Mouse (Mus musculus) heart, embryonic 15.5 days (tissue): ENCODE measurements around the gene Dgcr2. TPM values are rescaled to one million over a fixed set of nuclear protein-coding genes. Genes with fewer than 3 reads are reported as not detected.

Experiments
- ATAC-seq: fragments of 200-750 bp; cut with Nextera tagmentation; replicated peaks from 2 replicates; pipeline ENCODE4 v1.8.0; 2017; ENCODE audit warnings: low read depth, moderate TSS enrichment; ENCODE audit not compliant: insufficient number of reproducible peaks, insufficient read depth, low FRiP score
- H3K27ac ChIP-seq: fragments of 300-500 bp; sonication (generic); 2 replicates; pipeline ENCODE4 v1.5.1; 2015; ENCODE audit warnings: mild to moderate bottlenecking, inconsistent platforms
- H3K27me3 ChIP-seq: fragments of 300-500 bp; sonication (generic); 2 replicates; pipeline ENCODE4 v1.6.1; 2015; ENCODE audit warnings: inconsistent platforms
- H3K36me3 ChIP-seq: fragments of 300-500 bp; sonication (generic); 2 replicates; pipeline ENCODE4 v1.6.1; 2015; ENCODE audit warnings: mild to moderate bottlenecking, inconsistent platforms
- H3K4me1 ChIP-seq: fragments of 300-500 bp; sonication (generic); replicated peaks from 2 replicates; pipeline ENCODE4 v1.6.1; 2015; ENCODE audit warnings: inconsistent platforms
- H3K4me2 ChIP-seq: fragments of 300-500 bp; sonication (generic); 2 replicates; pipeline ENCODE4 v1.6.1; 2015; ENCODE audit warnings: inconsistent platforms, mild to moderate bottlenecking, moderate library complexity
- H3K4me3 ChIP-seq: fragments of 300-500 bp; sonication (generic); 2 replicates; pipeline ENCODE4 v1.5.1; 2015; ENCODE audit warnings: mild to moderate bottlenecking, inconsistent platforms
- H3K9ac ChIP-seq: fragments of 300-500 bp; sonication (generic); 2 replicates; pipeline ENCODE4 v1.6.1; 2015; ENCODE audit warnings: mild to moderate bottlenecking, inconsistent platforms
- H3K9me3 ChIP-seq: fragments of 300-500 bp; sonication (generic); replicated peaks from 2 replicates; pipeline ENCODE4 v1.6.1; 2016; ENCODE audit warnings: inconsistent platforms
- WGBS: fragments of 180-500 bp; shearing (Covaris S2); methylation state at CpG from one replicate; pipeline ENCODE4 v1.1.7; 2015; ENCODE audit warnings: mixed read lengths; 5-methylcytosine and 5-hydroxymethylcytosine counted together
- polyA plus RNA-seq: library from polyadenylated mRNA; unstranded; fragments of >200 nt; fragmentation: Nextera tagmentation; extraction: Ambion mirVana; gene quantifications from 2 replicates; pipeline ENCODE4 v1.2.1, GENCODE M21; 2015

The Dgcr2 gene
- polyA plus RNA-seq, 1 experiment from 2014 or later: 41.8 TPM

GRCm38 (mm10) chr16:17929211-17929610 lies 30.8 kb upstream of the Dgcr2 start:
- ATAC-seq: no peak
- Histone ChIP-seq H3K9ac (no peak overlapping the region), H3K27ac (no peak overlapping the region; the same call in 1 of the 2 replicates), H3K36me3 (peaks cover 5% of the 10 kb centered on the region; the same call in 1 of the 2 replicates), H3K4me2 (peak overlapping the region; percentile 100; the same call in 1 of the 2 replicates), H3K4me1 (peaks cover 18% of the 10 kb centered on the region), H3K4me3 (no peak overlapping the region), H3K27me3 (no peaks in the 10 kb centered on the region), H3K9me3 (no peaks in the 10 kb centered on the region)
- WGBS: 22% methylated on average over 2 of the region's 2 CpGs

- Histone ChIP-seq H3K4me3 (peak overlapping the region; percentile 80), H3K27ac (peak overlapping the region; percentile 72), H3K9ac (peak overlapping the region; percentile 72), H3K36me3 (peaks cover 5% of the 10 kb centered on the region; the same call in 1 of the 2 replicates), H3K9me3 (no peaks in the 10 kb centered on the region), H3K4me2 (peak overlapping the region; percentile 100), H3K27me3 (no peaks in the 10 kb centered on the region), H3K4me1 (peaks cover 18% of the 10 kb centered on the region)
- WGBS: under 1% methylated on average over 9 of the region's 9 CpGs
- ATAC-seq: peak; percentile 31
These were observed 30.3 kb upstream of the Dgcr2 start for GRCm38 (mm10) chr16:17928627-17929104.

- Histone ChIP-seq H3K9me3 (no peaks in the 10 kb centered on the region), H3K4me3 (peak within 1 kb of the TSS; percentile 80)
- under 1% methylated on average over 47 of the region's 47 CpGs for WGBS
These were observed 29.8 kb upstream of the Dgcr2 start, which contains the start of gene Slc25a1 for GRCm38 (mm10) chr16:17928087-17928580. Gene Slc25a1, minus strand, starts transcription at chr16:17928219.

GRCm38 (mm10) chr16:17927351-17928082 lies 29.2 kb upstream of the Dgcr2 start:
- Histone ChIP-seq H3K4me1 (peaks cover 22% of the 10 kb centered on the region), H3K9me3 (no peaks in the 10 kb centered on the region), H3K36me3 (peaks cover 5% of the 10 kb centered on the region; the same call in 1 of the 2 replicates), H3K27ac (peak overlapping the region; percentile 72), H3K9ac (peak overlapping the region; percentile 72), H3K4me3 (peak overlapping the region; percentile 80), H3K27me3 (no peaks in the 10 kb centered on the region), H3K4me2 (peak overlapping the region; percentile 100)
- ATAC-seq: no peak; the same call in 1 of the 2 replicates
- WGBS: under 1% methylated on average over 69 of the region's 72 CpGs

More at GRCm38 (mm10) chr16:17928087-17928580, 29.8 kb upstream of the Dgcr2 start, which contains the start of gene Slc25a1:
- peak; percentile 79 for ATAC-seq
- H3K27me3 ChIP-seq: no peaks in the 10 kb centered on the region
- peak within 1 kb of the TSS; percentile 72 for H3K9ac ChIP-seq
- peaks cover 18% of the 10 kb centered on the region for H3K4me1 ChIP-seq
- peak within 1 kb of the TSS; percentile 100 for H3K4me2 ChIP-seq
- peaks cover 5% of the 10 kb centered on the region; the same call in 1 of the 2 replicates for H3K36me3 ChIP-seq
- peak within 1 kb of the TSS; percentile 72 for H3K27ac ChIP-seq

GRCm38 (mm10) chr16:17922163-17922538 lies 23.8 kb upstream of the Dgcr2 start:
- under 1% methylated on average over 14 of the region's 14 CpGs for whole genome bisulfite sequencing

GRCm38 (mm10) chr16:17921325-17922162 lies 23.2 kb upstream of the Dgcr2 start:
- Histone ChIP-seq H3K4me3 (peak overlapping the region; percentile 76), H3K27ac (peak overlapping the region; percentile 90), H3K27me3 (peaks cover 37% of the 10 kb centered on the region), H3K36me3 (peaks cover 5% of the 10 kb centered on the region; the same call in 1 of the 2 replicates), H3K4me2 (peak overlapping the region; percentile 90), H3K9ac (peak overlapping the region; percentile 74), H3K4me1 (peaks cover 23% of the 10 kb centered on the region), H3K9me3 (no peaks in the 10 kb centered on the region)
- 1% methylated on average over 47 of the region's 47 CpGs for WGBS
- ATAC-seq: peak; percentile 95

More at GRCm38 (mm10) chr16:17922163-17922538, 23.8 kb upstream of the Dgcr2 start:
- peak overlapping the region; percentile 90 for H3K27ac ChIP-seq
- no peaks in the 10 kb centered on the region for H3K9me3 ChIP-seq
- H3K4me1 ChIP-seq: peaks cover 29% of the 10 kb centered on the region
- peak overlapping the region; percentile 76 for H3K4me3 ChIP-seq
- H3K27me3 ChIP-seq: peaks cover 31% of the 10 kb centered on the region
- peak overlapping the region; percentile 74 for H3K9ac ChIP-seq
- ATAC-seq: no peak
- H3K4me2 ChIP-seq: peak overlapping the region; percentile 90
- H3K36me3 ChIP-seq: peaks cover 5% of the 10 kb centered on the region; the same call in 1 of the 2 replicates

- 0 out of 2 replicates have a peak overlapping the region, but pooled peaks have one; percentile 4 for H3K9ac ChIP-seq
- no peak overlapping the region for H3K27ac ChIP-seq
- H3K27me3 ChIP-seq: peaks cover 47% of the 10 kb centered on the region
- no peak for ATAC-seq
- peaks cover 22% of the 10 kb centered on the region for H3K4me1 ChIP-seq
- H3K4me2 ChIP-seq: peak overlapping the region; percentile 90
- 0 out of 2 replicates have a peak overlapping the region, but pooled peaks have one; percentile 76 for H3K4me3 ChIP-seq
- no peaks in the 10 kb centered on the region for H3K9me3 ChIP-seq
- peaks cover 2% of the 10 kb centered on the region; the same call in 1 of the 2 replicates for H3K36me3 ChIP-seq
- WGBS: 14% methylated on average over 20 of the region's 20 CpGs
These were observed 22.2 kb upstream of the Dgcr2 start for GRCm38 (mm10) chr16:17920586-17920985.

- no peaks in the 10 kb centered on the region for H3K9me3 ChIP-seq
- H3K9ac ChIP-seq: peak within 1 kb of the TSS; percentile 5; the same call in 1 of the 2 replicates
- H3K36me3 ChIP-seq: no peaks in the 10 kb centered on the region
- WGBS: under 1% methylated on average over 106 of the region's 106 CpGs
- no peak for ATAC-seq
- no peak within 1 kb of the TSS for H3K27ac ChIP-seq
- peak within 1 kb of the TSS; percentile 69 for H3K4me2 ChIP-seq
- H3K4me1 ChIP-seq: peaks cover 21% of the 10 kb centered on the region
- H3K4me3 ChIP-seq: peak within 1 kb of the TSS; percentile 43
- peaks cover 75% of the 10 kb centered on the region for H3K27me3 ChIP-seq
These were observed 16.2 kb upstream of the Dgcr2 start, which contains the start of gene Gsc2 for GRCm38 (mm10) chr16:17914307-17915249. Gene Gsc2, minus strand, starts transcription at chr16:17915059.

- WGBS: under 1% methylated on average over 35 of the region's 35 CpGs
These were observed 12.8 kb upstream of the Dgcr2 start, which contains the start of gene Ess2 for GRCm38 (mm10) chr16:17911052-17911595. Gene Ess2, minus strand, starts transcription at chr16:17911348.

More at GRCm38 (mm10) chr16:17911052-17911595, 12.8 kb upstream of the Dgcr2 start, which contains the start of gene Ess2:
- Histone ChIP-seq H3K36me3 (peaks cover 33% of the 10 kb centered on the region), H3K27me3 (peaks cover 46% of the 10 kb centered on the region), H3K9ac (peak within 1 kb of the TSS; percentile 72), H3K4me3 (peak within 1 kb of the TSS; percentile 74), H3K9me3 (no peaks in the 10 kb centered on the region), H3K4me2 (peak within 1 kb of the TSS; percentile 89), H3K4me1 (peaks cover 21% of the 10 kb centered on the region), H3K27ac (peak within 1 kb of the TSS; percentile 66)
- ATAC-seq: peak; percentile 92
